Mouse (Mus musculus) brown adipose tissue, adult 24 weeks (tissue): Measurements from ENCODE around the gene Kif6. TPM values are rescaled to one million over a fixed set of nuclear protein-coding genes. Genes with fewer than 3 reads are reported as not detected.

Experiments used
- H3K27ac ChIP-seq: fragments of 200-500 bp; replicated peaks from 2 replicates; pipeline ENCODE4 v1.5.1; 2012; ENCODE audit warnings: low read depth, mild to moderate bottlenecking, low read length
- H3K4me1 ChIP-seq: fragments of 200-500 bp; 2 replicates; pipeline ENCODE4 v1.6.1; 2012; ENCODE audit warnings: low read length, mixed read lengths; ENCODE audit not compliant: control insufficient read depth, insufficient read depth, insufficient read length
- H3K4me3 ChIP-seq: fragments of 200-500 bp; 2 replicates; pipeline ENCODE4 v1.5.1; 2012; ENCODE audit warnings: low read depth, mild to moderate bottlenecking, low read length, moderate library complexity; ENCODE audit not compliant: insufficient read depth
- polyA plus RNA-seq: library from polyadenylated mRNA; stranded (reverse); fragments of >200 nt; gene quantifications from 2 replicates; pipeline ENCODE4 v1.2.4, GENCODE M21; 2012; ENCODE audit not compliant: missing spikeins, insufficient read depth, insufficient read length

The Kif6 gene
- polyA plus RNA-seq, 1 experiment = not detected

- H3K27ac ChIP-seq = no peak overlapping the region
Measured at GRCm38 (mm10) chr17:49642889-49643490, 28.1 kb downstream of the Kif6 start.

GRCm38 (mm10) chr17:49646267-49646666 is 31.3 kb downstream of the Kif6 start:
- Histone ChIP-seq H3K4me1 (no peaks in the 10 kb centered on the region), H3K27ac (no peak overlapping the region), H3K4me3 (no peak overlapping the region)

More at GRCm38 (mm10) chr17:49642889-49643490, 28.1 kb downstream of the Kif6 start:
- no peak overlapping the region for H3K4me3 ChIP-seq
- H3K4me1 ChIP-seq = no peaks in the 10 kb centered on the region

- Histone ChIP-seq H3K27ac (no peak overlapping the region), H3K4me3 (no peak overlapping the region), H3K4me1 (no peaks in the 10 kb centered on the region)
Measured at GRCm38 (mm10) chr17:49648970-49649369, 34.0 kb downstream of the Kif6 start.

GRCm38 (mm10) chr17:49649394-49649793 is 34.5 kb downstream of the Kif6 start:
- Histone ChIP-seq H3K27ac (no peak overlapping the region), H3K4me1 (no peaks in the 10 kb centered on the region), H3K4me3 (no peak overlapping the region)

- Histone ChIP-seq H3K27ac (no peak overlapping the region), H3K4me3 (no peak overlapping the region), H3K4me1 (no peaks in the 10 kb centered on the region)
Measured at GRCm38 (mm10) chr17:49650366-49650765, 35.4 kb downstream of the Kif6 start.

GRCm38 (mm10) chr17:49652357-49652756 is 37.4 kb downstream of the Kif6 start:
- H3K4me3 ChIP-seq = no peak overlapping the region
- H3K27ac ChIP-seq = no peak overlapping the region
- no peaks in the 10 kb centered on the region for H3K4me1 ChIP-seq

GRCm38 (mm10) chr17:49652800-49653199 is 37.9 kb downstream of the Kif6 start:
- no peak overlapping the region for H3K4me3 ChIP-seq
- H3K27ac ChIP-seq = no peak overlapping the region
- no peaks in the 10 kb centered on the region for H3K4me1 ChIP-seq

- no peaks in the 10 kb centered on the region for H3K4me1 ChIP-seq
- no peak overlapping the region for H3K4me3 ChIP-seq
- no peak overlapping the region for H3K27ac ChIP-seq
Measured at GRCm38 (mm10) chr17:49661626-49662025, 46.7 kb downstream of the Kif6 start.

- no peak overlapping the region for H3K4me3 ChIP-seq
- no peaks in the 10 kb centered on the region for H3K4me1 ChIP-seq
- H3K27ac ChIP-seq = no peak overlapping the region
Measured at GRCm38 (mm10) chr17:49666728-49667127, 51.8 kb downstream of the Kif6 start.

GRCm38 (mm10) chr17:49668296-49668695 is 53.4 kb downstream of the Kif6 start:
- Histone ChIP-seq H3K4me3 (no peak overlapping the region), H3K4me1 (no peaks in the 10 kb centered on the region), H3K27ac (no peak overlapping the region)

GRCm38 (mm10) chr17:49671921-49672339 is 57.0 kb downstream of the Kif6 start:
- H3K27ac ChIP-seq = no peak overlapping the region
- no peaks in the 10 kb centered on the region for H3K4me1 ChIP-seq

GRCm38 (mm10) chr17:49672421-49672820 is 57.5 kb downstream of the Kif6 start:
- Histone ChIP-seq H3K27ac (no peak overlapping the region), H3K4me3 (no peak overlapping the region), H3K4me1 (no peaks in the 10 kb centered on the region)

More at GRCm38 (mm10) chr17:49671921-49672339, 57.0 kb downstream of the Kif6 start:
- H3K4me3 ChIP-seq = no peak overlapping the region

- no peaks in the 10 kb centered on the region for H3K4me1 ChIP-seq
- H3K27ac ChIP-seq = no peak overlapping the region
- no peak overlapping the region for H3K4me3 ChIP-seq
Measured at GRCm38 (mm10) chr17:49675629-49676028, 60.7 kb downstream of the Kif6 start.

GRCm38 (mm10) chr17:49681410-49681809 is 66.5 kb downstream of the Kif6 start:
- H3K4me3 ChIP-seq = no peak overlapping the region
- H3K27ac ChIP-seq = no peak overlapping the region
- H3K4me1 ChIP-seq = no peaks in the 10 kb centered on the region

- Histone ChIP-seq H3K4me3 (no peak overlapping the region), H3K4me1 (no peaks in the 10 kb centered on the region), H3K27ac (no peak overlapping the region)
Measured at GRCm38 (mm10) chr17:49684146-49684545, 69.2 kb downstream of the Kif6 start.

- Histone ChIP-seq H3K4me1 (peaks cover 4% of the 10 kb centered on the region; the same call in 1 of the 2 replicates), H3K27ac (no peak overlapping the region)
Measured at GRCm38 (mm10) chr17:49690607-49691454, 75.9 kb downstream of the Kif6 start.

More at GRCm38 (mm10) chr17:49690607-49691454, 75.9 kb downstream of the Kif6 start:
- H3K4me3 ChIP-seq = no peak overlapping the region
